Mouse (Mus musculus) hindbrain, postnatal 0 days (tissue): ENCODE data around the gene Abcc8. TPM values are rescaled to one million over a fixed set of nuclear protein-coding genes. Genes with fewer than 3 reads are reported as not detected.
A peak's percentile ranks its signal among the peaks of the same experiment; 100 is the strongest.

Experiments used
- ATAC-seq: fragments of 200-750 bp; cut with Nextera tagmentation; 2 replicates; pipeline ENCODE4 v1.8.0; 2017; ENCODE audit warnings: mild to moderate bottlenecking, moderate TSS enrichment, moderate library complexity
- DNase-seq: peaks from one replicate; pipeline ENCODE4 v3.0.0-alpha.2; 2015; ENCODE audit warnings: low spot score
- H3K27ac ChIP-seq: fragments of 300-500 bp; sonication (generic); 2 replicates; pipeline ENCODE4 v1.5.1; 2014; ENCODE audit warnings: mild to moderate bottlenecking
- H3K27me3 ChIP-seq: fragments of 300-500 bp; sonication (generic); 2 replicates; pipeline ENCODE4 v1.6.1; 2014; ENCODE audit warnings: low read length, mixed read lengths; ENCODE audit not compliant: insufficient read depth
- H3K36me3 ChIP-seq: fragments of 300-500 bp; sonication (generic); 2 replicates; pipeline ENCODE4 v1.6.1; 2014; ENCODE audit warnings: low read length, mixed read lengths; ENCODE audit not compliant: insufficient read depth
- H3K4me1 ChIP-seq: fragments of 300-500 bp; sonication (generic); 2 replicates; pipeline ENCODE4 v1.6.1; 2014; ENCODE audit warnings: antibody characterized with exemption, low read length, mixed read lengths; ENCODE audit not compliant: insufficient read depth
- H3K4me2 ChIP-seq: fragments of 300-500 bp; sonication (generic); 2 replicates; pipeline ENCODE4 v1.6.1; 2014; ENCODE audit warnings: low read depth, mild to moderate bottlenecking, low read length, moderate library complexity, mixed read lengths
- H3K4me3 ChIP-seq: fragments of 300-500 bp; sonication (generic); 2 replicates; pipeline ENCODE4 v1.5.1; 2014; ENCODE audit warnings: low read length
- H3K9ac ChIP-seq: fragments of 300-500 bp; sonication (generic); replicated peaks from 2 replicates; pipeline ENCODE4 v1.6.1; 2014; ENCODE audit warnings: mild to moderate bottlenecking, low read length, moderate library complexity, mixed read lengths
- H3K9me3 ChIP-seq: fragments of 300-500 bp; sonication (generic); 2 replicates; pipeline ENCODE4 v1.6.1; 2016; ENCODE audit warnings: low read length, mixed read lengths
- CTCF ChIP-seq: IDR thresholded peaks from 2 replicates; pipeline ENCODE4 v1.5.1; 2016; ENCODE audit warnings: antibody characterized with exemption, control low read depth, low read depth
- WGBS: fragments of 180-500 bp; shearing (Covaris S2); extraction: QIAGEN DNeasy Blood & Tissue Kit; methylation state at CpG from one replicate; pipeline ENCODE4 v1.1.7; 2014; 5-methylcytosine and 5-hydroxymethylcytosine counted together
- polyA plus RNA-seq: library from polyadenylated mRNA; unstranded; fragments of >200 nt; fragmentation: Nextera tagmentation; extraction: Ambion mirVana; gene quantifications from 2 replicates; pipeline ENCODE4 v1.2.1, GENCODE M21; 2015
- total RNA-seq: library from RNA; depleted of rRNA; stranded (reverse); fragments of >200 nt; gene quantifications from 2 replicates; pipeline ENCODE4 v1.2.3, GENCODE M21; 2014; rRNA removed

Gene Abcc8
- total and polyA plus RNA-seq, 2 experiments from 2014 or later = 11.2 to 29.8 TPM

DNA sequence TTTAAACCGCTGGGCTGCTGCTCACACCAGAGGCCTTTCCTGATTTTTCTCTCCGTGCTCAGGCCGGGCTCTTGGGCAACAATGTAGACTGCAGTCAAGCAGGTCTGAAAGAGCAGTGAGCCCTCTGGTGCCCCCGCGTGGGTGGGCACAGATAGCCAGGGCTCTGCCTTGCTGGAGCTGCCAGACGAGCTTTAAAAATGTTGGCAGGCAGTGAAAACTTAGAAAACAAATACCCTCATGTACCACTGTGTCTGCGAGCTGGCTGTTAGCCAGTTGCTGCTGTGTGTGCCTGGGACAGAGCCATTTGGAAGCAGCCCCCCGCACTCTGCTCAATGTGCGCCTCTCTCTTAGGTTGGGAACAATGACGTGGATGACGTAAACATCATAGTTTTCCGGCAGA lies 102.2 kb downstream of the Abcc8 start:
- WGBS = 52% methylated on average over 12 of the region's 12 CpGs
- Histone ChIP-seq H3K4me1 (no peaks in the 10 kb centered on the region), H3K27me3 (no peaks in the 10 kb centered on the region), H3K4me3 (no peak overlapping the region), H3K9ac (no peak overlapping the region), H3K36me3 (peaks cover 45% of the 10 kb centered on the region), H3K9me3 (no peaks in the 10 kb centered on the region), H3K27ac (no peak overlapping the region), H3K4me2 (no peak overlapping the region)
- peak; percentile 56 for DNase-seq
- ATAC-seq = peak; percentile 68
- TF ChIP-seq CTCF = peak; percentile 31

DNA sequence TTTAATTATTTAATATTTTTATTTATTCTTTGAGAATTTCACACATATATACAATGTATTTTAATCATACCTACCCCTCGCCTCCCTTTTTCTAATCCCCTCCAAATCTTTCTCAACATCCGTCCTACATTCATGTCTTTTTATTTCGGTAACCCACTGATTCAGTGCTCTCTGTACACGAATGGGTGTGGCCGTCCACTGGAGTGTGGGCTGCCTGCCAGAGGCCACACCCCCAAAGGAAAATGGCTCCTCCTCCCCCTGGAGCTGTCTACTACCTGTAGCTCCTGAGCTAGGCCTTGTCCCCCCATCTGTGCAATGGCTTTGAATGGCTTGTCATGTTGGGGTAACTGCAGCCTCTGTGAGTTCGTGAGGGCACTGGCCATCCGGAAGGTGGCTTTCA lies 103.0 kb downstream of the Abcc8 start:
- no peak overlapping the region for H3K9ac ChIP-seq
- H3K36me3 ChIP-seq = peaks cover 41% of the 10 kb centered on the region
- ATAC-seq = no peak

DNA sequence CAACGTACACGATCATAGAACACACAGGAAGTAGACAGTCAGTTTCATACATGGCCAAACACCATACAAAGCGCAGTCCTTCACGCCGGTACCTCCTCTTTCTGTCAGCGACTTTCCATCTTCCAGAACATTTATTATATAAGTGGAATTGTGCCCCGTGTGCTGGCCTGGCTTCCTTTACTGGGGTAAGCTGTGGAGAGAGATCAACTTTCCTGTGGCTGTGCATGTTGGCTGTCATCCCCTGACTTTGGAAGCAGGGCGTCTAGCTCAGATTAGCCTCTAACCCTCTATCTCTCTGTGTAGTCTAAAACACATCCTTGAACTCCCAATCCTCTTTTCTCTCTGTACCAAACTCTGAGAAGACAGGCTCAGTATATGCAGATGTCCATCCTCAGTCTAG lies 111.0 kb downstream of the Abcc8 start:
- no peak overlapping the region for H3K9ac ChIP-seq
- H3K36me3 ChIP-seq = peaks cover 48% of the 10 kb centered on the region
- ATAC-seq = no peak
- H3K27ac ChIP-seq = no peak overlapping the region
- no peak for DNase-seq
- no peaks in the 10 kb centered on the region for H3K9me3 ChIP-seq
- WGBS = 95% methylated on average over 8 of the region's 8 CpGs
- no peaks in the 10 kb centered on the region for H3K27me3 ChIP-seq
- no peak overlapping the region for H3K4me2 ChIP-seq
- H3K4me3 ChIP-seq = no peak overlapping the region
- TF ChIP-seq CTCF = no peak
- H3K4me1 ChIP-seq = no peaks in the 10 kb centered on the region

More for the DNA sequence above, 103.0 kb downstream of the Abcc8 start:
- Histone ChIP-seq H3K4me2 (no peak overlapping the region), H3K27me3 (no peaks in the 10 kb centered on the region), H3K4me3 (no peak overlapping the region), H3K4me1 (no peaks in the 10 kb centered on the region), H3K9me3 (no peaks in the 10 kb centered on the region), H3K27ac (no peak overlapping the region)
- no peak for TF ChIP-seq CTCF
- DNase-seq = no peak
- WGBS = 86% methylated on average over 7 of the region's 7 CpGs

DNA sequence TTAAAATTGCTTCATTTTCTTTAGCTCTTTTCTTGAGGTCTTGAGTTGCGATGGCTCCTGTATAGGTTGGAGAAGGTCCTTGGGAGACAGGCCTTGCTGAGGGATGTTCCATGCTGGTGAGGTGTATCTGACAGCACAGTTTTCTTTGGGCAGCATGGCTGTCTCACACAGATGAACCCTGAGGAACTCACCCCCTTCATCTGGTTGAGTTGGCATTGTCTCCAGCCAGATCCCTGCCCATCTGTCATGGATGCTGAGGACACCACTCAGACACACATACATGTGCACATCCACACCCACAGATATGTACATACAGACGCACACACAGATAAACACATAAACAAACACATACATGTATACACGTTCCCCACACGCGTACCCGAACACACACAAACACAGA lies 116.5 kb downstream of the Abcc8 start:
- Histone ChIP-seq H3K27ac (no peak overlapping the region), H3K4me2 (no peak overlapping the region), H3K4me3 (no peak overlapping the region), H3K9me3 (no peaks in the 10 kb centered on the region), H3K9ac (no peak overlapping the region), H3K4me1 (no peaks in the 10 kb centered on the region), H3K27me3 (no peaks in the 10 kb centered on the region), H3K36me3 (peaks cover 41% of the 10 kb centered on the region)
- no peak for DNase-seq
- ATAC-seq = no peak
- TF ChIP-seq CTCF = no peak
- WGBS = 98% methylated on average over 6 of the region's 6 CpGs

DNA sequence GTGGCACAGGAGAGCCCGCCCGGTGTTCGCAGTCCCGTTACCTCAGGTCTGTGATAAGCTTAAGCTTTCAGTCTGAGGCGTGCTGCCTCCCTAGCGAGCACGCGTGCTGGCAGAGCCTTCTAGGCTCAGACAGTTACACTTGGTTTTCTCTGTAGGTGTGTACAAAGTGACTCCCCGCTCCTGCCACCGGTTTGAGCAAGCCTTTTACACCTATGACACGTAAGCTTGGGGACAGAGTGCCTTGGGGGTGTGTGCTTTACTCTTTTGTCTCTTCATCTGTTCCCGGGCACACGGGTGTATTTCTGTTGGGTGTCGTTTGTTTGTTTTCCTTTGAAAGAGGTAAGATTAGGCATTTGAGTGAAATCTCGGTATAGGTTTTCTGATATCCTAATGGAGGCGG lies 118.2 kb downstream of the Abcc8 start:
- H3K9me3 ChIP-seq = no peaks in the 10 kb centered on the region
- H3K27ac ChIP-seq = no peak overlapping the region

DNA sequence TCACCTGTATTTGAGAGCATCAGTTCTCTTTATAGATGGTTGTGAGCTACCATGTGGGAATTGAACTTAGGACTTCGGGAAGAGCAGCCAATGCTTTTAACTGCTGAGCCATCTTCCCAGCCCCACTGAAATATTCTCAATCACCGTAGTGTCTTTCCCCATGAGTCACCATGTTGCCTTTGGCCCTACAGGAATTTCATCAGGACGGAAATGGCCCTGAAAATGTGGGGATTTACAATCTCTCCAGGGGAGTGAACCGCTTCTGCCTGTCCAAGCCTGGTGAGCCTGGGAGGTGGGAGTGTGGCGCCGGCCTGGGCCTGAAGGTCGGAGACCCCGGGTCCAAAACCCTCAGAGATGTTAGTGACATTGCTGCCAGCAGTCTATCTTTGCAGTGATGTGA lies 119.1 kb downstream of the Abcc8 start:
- H3K4me1 ChIP-seq = no peaks in the 10 kb centered on the region
- no peak overlapping the region for H3K9ac ChIP-seq
- ATAC-seq (no peak), DNase-seq (no peak)
- whole genome bisulfite sequencing = 95% methylated on average over 8 of the region's 8 CpGs
- no peak for TF ChIP-seq CTCF
- no peak overlapping the region for H3K4me3 ChIP-seq
- H3K36me3 ChIP-seq = peaks cover 37% of the 10 kb centered on the region
- no peaks in the 10 kb centered on the region for H3K27me3 ChIP-seq
- H3K27ac ChIP-seq = no peak overlapping the region
- H3K4me2 ChIP-seq = no peak overlapping the region
- H3K9me3 ChIP-seq = no peaks in the 10 kb centered on the region

More for the DNA sequence above, 118.2 kb downstream of the Abcc8 start:
- DNase-seq (no peak), ATAC-seq (no peak)
- Histone ChIP-seq H3K4me3 (no peak overlapping the region), H3K36me3 (peaks cover 40% of the 10 kb centered on the region), H3K27me3 (no peaks in the 10 kb centered on the region), H3K4me1 (no peaks in the 10 kb centered on the region), H3K4me2 (no peak overlapping the region), H3K9ac (no peak overlapping the region)
- WGBS = 98% methylated on average over 16 of the region's 16 CpGs
- no peak for TF ChIP-seq CTCF

DNA sequence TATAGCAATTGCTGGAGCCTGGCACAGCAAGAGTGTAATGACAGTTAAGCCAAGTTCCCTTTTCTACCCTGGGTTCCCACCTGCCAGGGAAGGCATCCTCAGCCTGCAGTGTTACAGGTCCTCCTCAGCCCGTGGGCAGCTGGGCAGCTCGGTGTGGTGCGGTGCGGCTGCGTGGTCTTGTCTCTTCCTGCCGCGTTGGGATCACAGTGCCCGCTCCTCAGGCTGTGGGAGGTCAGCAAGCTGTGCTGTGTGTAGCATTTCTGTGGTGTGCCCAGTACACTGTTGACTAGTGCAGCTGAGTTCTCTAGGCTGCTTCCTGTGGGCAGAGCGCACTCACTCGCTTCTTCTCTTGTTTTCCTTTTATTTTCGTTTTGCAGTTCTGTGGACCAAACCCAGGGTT lies 121.0 kb downstream of the Abcc8 start:
- no peak overlapping the region for H3K9ac ChIP-seq
- TF ChIP-seq CTCF = no peak
- WGBS = 83% methylated on average over 11 of the region's 11 CpGs
- H3K4me1 ChIP-seq = no peaks in the 10 kb centered on the region
- no peak for DNase-seq
- no peak overlapping the region for H3K27ac ChIP-seq
- no peak for ATAC-seq
- H3K4me3 ChIP-seq = no peak overlapping the region
- H3K4me2 ChIP-seq = no peak overlapping the region
- H3K9me3 ChIP-seq = no peaks in the 10 kb centered on the region
- H3K27me3 ChIP-seq = no peaks in the 10 kb centered on the region
- H3K36me3 ChIP-seq = peaks cover 51% of the 10 kb centered on the region

Other genes starting within 250 kb of the Abcc8 start
- 0.58 and 1.2 TPM in 2 replicates for gene Abcc6, start 149.7 kb downstream of the Abcc8 start, total RNA-seq
- 0.55 and 0.64 TPM in 2 replicates for gene Abcc6, start 149.7 kb downstream of the Abcc8 start, polyA plus RNA-seq
- gene Nomo1, start 146.3 kb downstream of the Abcc8 start, total RNA-seq = 53.6 and 61.5 TPM in 2 replicates
- gene Nomo1, start 146.3 kb downstream of the Abcc8 start, polyA plus RNA-seq = 36.9 and 37.9 TPM in 2 replicates
- 13.2 and 18.7 TPM in 2 replicates for gene Kcnj11, start 79.3 kb downstream of the Abcc8 start, total RNA-seq
- 2.4 and 3.0 TPM in 2 replicates for gene Kcnj11, start 79.3 kb downstream of the Abcc8 start, polyA plus RNA-seq
- 1.7 TPM in 1 of 2 replicates, not detected in the other for gene Ush1c, start 58.5 kb upstream of the Abcc8 start, total RNA-seq
- gene Ush1c, start 58.5 kb upstream of the Abcc8 start, polyA plus RNA-seq = 1.5 and 1.6 TPM in 2 replicates
- under 0.01 TPM in 1 of 2 replicates, not detected in the other for gene Otog, start 61.0 kb upstream of the Abcc8 start, total RNA-seq
- gene Otog, start 61.0 kb upstream of the Abcc8 start, polyA plus RNA-seq = 0.04 TPM in 1 of 2 replicates, not detected in the other
- gene Myod1, start 196.4 kb upstream of the Abcc8 start, total RNA-seq = 0.32 and 0.99 TPM in 2 replicates
- 0.20 and 0.37 TPM in 2 replicates for gene Myod1, start 196.4 kb upstream of the Abcc8 start, polyA plus RNA-seq
- 43.7 and 45.6 TPM in 2 replicates for gene Kcnc1, start 216.5 kb upstream of the Abcc8 start, total RNA-seq
- 25.0 and 25.6 TPM in 2 replicates for gene Kcnc1, start 216.5 kb upstream of the Abcc8 start, polyA plus RNA-seq